Mouse (Mus musculus) liver, embryonic 14.5 days (tissue): ENCODE data around the gene Stxbp3.

Experiments
- CTCF ChIP-seq: IDR thresholded peaks from 2 replicates; pipeline ENCODE4 v1.5.1; 2016; ENCODE audit warnings: antibody characterized with exemption, low read depth, control low read depth
- EP300 ChIP-seq: IDR thresholded peaks from 2 replicates; pipeline ENCODE4 v1.6.1; 2016; ENCODE audit warnings: antibody characterized with exemption, low read depth

DNA sequence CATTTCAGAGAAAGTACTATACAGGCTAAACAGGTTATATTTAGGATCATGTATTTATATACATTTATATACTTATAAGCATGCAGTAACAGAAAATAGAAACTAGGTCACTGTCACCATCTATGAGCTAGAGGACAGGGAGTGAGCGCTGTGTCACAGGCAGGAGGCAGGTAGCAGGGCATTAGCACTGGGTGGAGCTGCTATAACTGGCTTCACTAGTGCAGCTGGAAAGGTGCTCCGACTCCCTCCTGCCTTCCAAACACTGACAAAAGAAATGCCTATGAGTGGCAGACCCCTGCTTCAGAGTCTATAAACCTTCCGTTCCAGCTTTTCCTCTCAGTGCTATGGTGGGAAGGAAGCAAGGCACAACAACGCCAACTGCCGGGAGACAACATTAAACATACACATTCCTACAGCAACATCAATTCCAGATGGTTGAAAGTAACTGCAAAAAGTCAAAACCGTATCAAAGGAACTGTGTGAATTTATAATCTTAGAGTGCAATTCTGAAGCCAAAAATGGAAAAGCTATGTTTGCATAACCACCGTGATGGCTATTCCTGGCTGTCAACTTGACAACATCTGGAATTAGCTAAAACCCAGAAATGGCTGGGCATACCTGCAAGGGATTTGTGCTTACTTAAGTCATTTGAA, 49.1 kb downstream of the Stxbp3 start:
- no peak for TF ChIP-seq CTCF
- TF ChIP-seq EP300 = no peak
